Mouse (Mus musculus): ENCODE results near the gene Scube3.
A peak's percentile ranks its signal among the peaks of the same experiment; 100 is the strongest.

- TF ChIP-seq CTCF (IDR thresholded peaks at IDR 0.05) (peak; percentile 87), POLR2A (IDR thresholded peaks at IDR 0.05; ENCODE audit: insufficient read depth, low read depth, low read length) (no peak)
Observed at GRCm38 (mm10) chr17:28204052-28204720, 62.2 kb downstream of the Scube3 start.

All from heart, adult 2 months (tissue).